Mouse (Mus musculus) macrophage (primary cell): ENCODE results near the gene Rgs17. TPM values are rescaled to one million over a fixed set of nuclear protein-coding genes. Genes with fewer than 3 reads are reported as not detected.

ENCODE experiments used
- H3K27ac ChIP-seq: fragments of 350-480 bp; formaldehyde crosslinking; 2 replicates; pipeline ENCODE4 v1.9.0; 2021
- H3K36me3 ChIP-seq: fragments of 350-480 bp; formaldehyde crosslinking; 2 replicates; pipeline ENCODE4 v1.9.0; 2021; ENCODE audit errors: inconsistent target
- H3K4me3 ChIP-seq: fragments of 350-480 bp; formaldehyde crosslinking; 2 replicates; pipeline ENCODE4 v1.9.0; 2021; ENCODE audit errors: inconsistent target
- H3K79me2 ChIP-seq: fragments of 350-480 bp; formaldehyde crosslinking; 2 replicates; pipeline ENCODE4 v1.9.0; 2021; ENCODE audit errors: inconsistent target
- WGBS: methylation state at CpG from one replicate; pipeline ENCODE4 v1.1.7; 2026; ENCODE audit warnings: inconsistent platforms; ENCODE audit not compliant: missing documents; 5-methylcytosine and 5-hydroxymethylcytosine counted together
- polyA plus RNA-seq: library from polyadenylated mRNA; stranded (reverse); fragments of 250-400 nt; gene quantifications from 3 replicates; pipeline ENCODE4 v1.2.4, GENCODE M21; 2018; ENCODE audit warnings: inconsistent platforms

Rgs17 gene
- polyA plus RNA-seq, 1 experiment from 2014 or later: not detected

DNA sequence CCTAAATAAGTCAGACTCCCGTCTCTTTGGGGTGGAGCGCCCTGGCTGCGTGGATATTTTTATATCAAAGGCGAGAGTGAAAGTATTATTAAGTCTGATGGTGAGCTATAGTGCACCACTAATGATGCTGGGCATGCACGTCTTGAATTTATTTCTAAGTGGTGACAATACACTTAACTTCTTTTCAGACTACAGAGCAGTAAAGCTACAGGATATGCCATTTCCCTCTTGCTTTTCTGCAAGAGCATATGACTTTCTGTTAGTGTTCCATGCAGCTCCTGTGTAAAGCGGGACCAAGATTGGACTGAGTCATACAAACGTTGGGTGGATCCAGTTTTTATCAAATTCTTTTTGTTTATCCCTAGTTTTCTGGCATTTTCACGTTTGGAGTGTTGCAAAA lies 115.8 kb downstream of the Rgs17 start:
- 5% methylated on average over 8 of the region's 8 CpGs for WGBS
- peak overlapping the region; percentile 31 for H3K4me3 ChIP-seq
- no peaks in the 10 kb centered on the region for H3K36me3 ChIP-seq
- H3K79me2 ChIP-seq: peaks cover 38% of the 10 kb centered on the region
- H3K27ac ChIP-seq: peak overlapping the region; percentile 88

DNA sequence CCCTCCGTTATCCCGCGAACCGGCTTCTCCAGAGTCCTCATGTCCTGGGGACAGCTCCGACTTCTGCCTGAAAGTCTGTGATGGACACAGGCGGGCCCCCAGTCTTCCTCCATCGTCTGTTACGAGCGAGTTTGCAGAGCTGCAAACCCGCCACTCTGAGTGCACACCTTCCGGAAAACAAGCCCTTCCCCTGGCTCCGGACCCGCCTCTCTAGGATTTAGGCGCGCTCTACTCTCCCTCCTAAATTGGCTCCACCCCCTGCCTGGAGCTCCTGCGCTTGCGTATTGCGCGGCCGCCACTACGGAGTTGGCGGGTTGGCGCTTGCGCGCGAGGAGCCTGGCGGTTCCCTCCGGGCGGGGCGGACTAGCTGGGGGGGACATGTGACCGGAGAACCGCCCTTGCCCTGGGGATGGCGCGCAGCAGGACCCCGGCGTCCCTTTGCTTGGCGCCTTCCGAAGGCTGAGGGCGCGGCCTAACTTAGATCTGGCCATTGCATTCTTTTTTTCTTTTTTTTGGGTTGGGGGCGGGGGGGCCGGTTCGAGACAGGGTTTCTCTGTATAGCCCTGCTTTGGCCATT lies 116.4 kb downstream of the Rgs17 start:
- peak overlapping the region; percentile 78 for H3K4me3 ChIP-seq
- peak overlapping the region; percentile 88 for H3K27ac ChIP-seq
- no peaks in the 10 kb centered on the region for H3K36me3 ChIP-seq
- WGBS: under 1% methylated on average over 42 of the region's 43 CpGs
- H3K79me2 ChIP-seq: peaks cover 44% of the 10 kb centered on the region

DNA sequence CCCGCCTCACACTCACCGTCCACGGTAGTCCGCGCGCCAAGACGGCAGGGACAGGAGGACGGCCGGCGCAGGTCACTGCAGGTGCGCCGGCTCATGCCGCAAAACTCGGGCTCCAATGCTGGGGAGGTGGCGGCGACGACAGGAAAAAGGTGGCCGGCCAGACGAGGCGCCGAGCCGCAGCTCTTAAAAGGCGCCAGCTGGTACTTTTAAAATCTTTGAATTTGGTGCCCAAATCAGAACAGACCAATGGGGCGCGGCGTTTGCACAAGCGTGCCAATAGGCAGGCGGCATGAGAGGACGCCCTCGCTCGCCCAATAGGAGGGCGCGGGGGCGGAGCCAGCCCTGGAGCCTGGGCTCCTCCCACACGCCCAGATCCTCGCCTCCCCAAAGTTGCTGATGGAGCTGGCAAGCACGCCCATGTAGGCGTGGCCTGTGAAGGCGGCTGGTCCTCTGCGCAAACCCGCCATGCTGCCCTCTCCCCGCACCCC lies 116.9 kb downstream of the Rgs17 start, which contains the start of gene Fbxo5:
Gene Fbxo5 (minus strand): TSS at position 358 of the 488 bp plus-strand sequence.
- Histone ChIP-seq H3K79me2 (peaks cover 49% of the 10 kb centered on the region), H3K4me3 (peak within 1 kb of the TSS; percentile 78), H3K27ac (peak within 1 kb of the TSS; percentile 88), H3K36me3 (no peaks in the 10 kb centered on the region)
- under 1% methylated on average over 42 of the region's 42 CpGs for WGBS

DNA sequence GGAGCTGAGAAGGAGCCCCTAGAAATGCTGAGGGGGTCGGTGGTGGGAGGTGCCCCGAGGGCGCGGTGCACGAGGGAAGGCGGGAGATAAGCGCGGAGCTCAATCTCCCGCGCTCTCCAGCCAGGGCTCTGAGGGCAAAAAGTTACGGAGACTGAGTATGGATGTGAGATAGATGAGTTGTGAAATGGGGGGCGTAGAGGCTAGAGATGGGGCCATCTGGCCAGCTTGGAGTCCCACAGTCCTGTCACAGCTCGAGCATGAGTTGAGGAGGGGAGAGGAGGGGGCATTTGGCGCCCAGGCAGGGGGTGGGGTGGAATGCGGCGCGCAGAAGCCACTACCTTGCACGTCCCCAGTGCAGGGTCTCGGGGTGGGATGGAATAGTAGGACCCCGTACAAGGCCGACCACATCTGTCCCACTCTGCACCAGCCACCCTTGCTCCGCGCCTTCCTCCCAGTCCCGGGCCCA lies 117.5 kb downstream of the Rgs17 start:
- peak overlapping the region; percentile 78 for H3K4me3 ChIP-seq
- H3K79me2 ChIP-seq: peaks cover 55% of the 10 kb centered on the region
- no peaks in the 10 kb centered on the region for H3K36me3 ChIP-seq
- H3K27ac ChIP-seq: peak overlapping the region; percentile 74
- WGBS: 0% methylated on average over 24 of the region's 24 CpGs

DNA sequence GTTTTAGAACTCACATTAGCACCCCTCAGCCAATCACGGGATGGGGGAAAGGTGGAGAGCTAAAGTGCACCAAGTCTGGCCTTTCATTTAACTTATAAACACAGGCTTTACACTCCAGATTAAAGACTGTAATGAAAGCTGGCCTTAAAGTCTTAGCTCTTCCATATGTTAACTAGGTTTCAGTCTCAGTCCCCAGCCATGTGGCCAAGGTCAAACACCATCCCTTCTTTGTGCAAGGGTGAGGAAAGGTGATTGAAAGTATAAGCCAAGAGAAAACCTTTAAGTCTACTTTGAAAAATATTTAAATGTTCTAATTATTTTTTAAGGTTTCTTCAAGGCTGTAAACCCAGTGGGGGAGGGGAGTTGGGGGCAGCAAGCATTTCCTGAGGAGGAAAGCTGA lies 118.5 kb downstream of the Rgs17 start:
- H3K27ac ChIP-seq: peak overlapping the region; percentile 74; the same call in 1 of the 2 replicates
- peaks cover 56% of the 10 kb centered on the region for H3K79me2 ChIP-seq
- H3K36me3 ChIP-seq: no peaks in the 10 kb centered on the region
- 40% methylated on average over 1 of the region's 1 CpGs for WGBS
- peak overlapping the region; percentile 78 for H3K4me3 ChIP-seq

DNA sequence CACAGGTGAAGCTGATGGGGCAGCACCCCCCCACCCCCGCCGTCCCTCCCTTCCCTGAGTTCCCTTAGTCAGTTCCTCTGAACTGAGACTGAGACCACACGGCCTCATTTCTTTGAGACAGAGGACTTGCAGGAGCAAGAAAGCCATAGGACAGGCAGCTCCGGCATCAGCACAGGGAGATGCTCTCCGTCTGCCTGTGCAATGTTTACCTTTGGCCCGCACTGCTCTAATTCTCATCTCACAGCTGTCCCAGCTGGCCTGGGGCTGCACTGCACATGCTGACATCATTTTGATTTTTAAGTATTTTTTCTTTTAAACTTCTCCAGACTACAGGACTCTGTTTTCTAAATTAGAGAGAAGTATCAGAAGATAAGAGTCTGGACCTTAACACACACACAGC lies 119.3 kb downstream of the Rgs17 start:
- H3K4me3 ChIP-seq: peak overlapping the region; percentile 78
- H3K36me3 ChIP-seq: 0 out of 2 replicates have a peak, but pooled peaks cover 3% of the 10 kb centered on the region

DNA sequence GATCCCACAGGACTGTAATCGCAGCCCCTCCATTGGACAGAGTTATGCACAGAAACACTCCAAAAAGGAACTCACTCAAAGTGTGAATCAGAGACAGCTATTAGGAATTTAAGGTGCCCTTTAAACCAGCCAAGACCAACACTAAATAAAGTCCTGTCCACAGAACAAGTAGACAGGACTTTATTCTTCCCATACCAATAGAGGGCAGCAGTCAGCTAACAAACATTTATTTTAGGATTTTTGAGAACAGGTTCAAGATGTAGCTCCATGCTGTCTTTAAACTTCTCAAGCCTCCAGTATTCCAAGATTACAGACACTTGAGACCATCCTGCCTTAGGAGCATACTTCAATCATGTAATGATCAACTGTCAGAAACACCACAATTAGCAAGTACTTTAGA lies 121.7 kb downstream of the Rgs17 start:
- Histone ChIP-seq H3K79me2 (peaks cover 56% of the 10 kb centered on the region), H3K27ac (no peak overlapping the region), H3K36me3 (0 out of 2 replicates have a peak, but pooled peaks cover 5% of the 10 kb centered on the region), H3K4me3 (no peak overlapping the region)
- WGBS: 100% methylated on average over 1 of the region's 1 CpGs

More for the DNA sequence above, 119.3 kb downstream of the Rgs17 start:
- peaks cover 56% of the 10 kb centered on the region for H3K79me2 ChIP-seq
- no peak overlapping the region for H3K27ac ChIP-seq
- WGBS: 24% methylated on average over 6 of the region's 6 CpGs

DNA sequence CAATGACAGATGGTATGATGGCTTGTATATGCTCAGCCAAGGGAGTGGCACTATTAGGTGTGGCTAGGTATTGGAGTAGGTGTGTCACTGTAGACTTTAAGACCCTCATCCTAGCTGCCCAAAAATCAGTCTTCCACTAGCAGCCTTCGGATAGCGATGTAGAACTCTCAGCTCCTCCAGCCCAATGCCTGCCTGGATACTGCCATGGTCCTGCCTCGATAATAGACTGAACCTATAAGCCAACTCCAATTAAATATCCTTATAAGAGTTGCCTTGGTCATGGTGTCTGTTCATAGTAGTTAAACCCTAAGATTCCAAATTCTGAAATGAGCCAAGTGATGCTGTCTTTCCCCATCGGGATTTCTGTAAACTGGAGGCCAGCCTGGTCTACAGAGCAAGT lies 124.1 kb downstream of the Rgs17 start:
- Histone ChIP-seq H3K4me3 (no peak overlapping the region), H3K36me3 (0 out of 2 replicates have a peak, but pooled peaks cover 5% of the 10 kb centered on the region), H3K27ac (no peak overlapping the region), H3K79me2 (peaks cover 34% of the 10 kb centered on the region)
- WGBS: 98% methylated on average over 4 of the region's 4 CpGs

DNA sequence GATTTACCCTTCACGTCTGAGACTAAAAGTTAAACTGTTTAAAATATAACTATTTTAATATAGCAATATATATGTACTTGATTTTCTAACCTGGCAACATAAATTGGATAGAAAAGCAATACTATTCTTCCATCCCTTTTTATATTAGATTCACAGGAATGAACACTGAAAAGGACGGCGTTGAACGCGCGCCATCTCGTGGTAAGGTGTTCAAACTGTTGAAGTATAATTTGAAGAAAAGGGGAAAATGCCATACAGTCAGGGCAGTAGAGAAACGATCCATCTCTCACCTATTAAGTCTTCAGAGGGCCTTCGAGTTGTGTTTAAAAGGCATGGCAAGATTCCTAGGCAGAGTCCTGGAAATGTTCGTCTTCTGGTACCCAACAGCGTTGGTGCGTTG lies 131.5 kb downstream of the Rgs17 start:
- 19% methylated on average over 9 of the region's 12 CpGs for WGBS

DNA sequence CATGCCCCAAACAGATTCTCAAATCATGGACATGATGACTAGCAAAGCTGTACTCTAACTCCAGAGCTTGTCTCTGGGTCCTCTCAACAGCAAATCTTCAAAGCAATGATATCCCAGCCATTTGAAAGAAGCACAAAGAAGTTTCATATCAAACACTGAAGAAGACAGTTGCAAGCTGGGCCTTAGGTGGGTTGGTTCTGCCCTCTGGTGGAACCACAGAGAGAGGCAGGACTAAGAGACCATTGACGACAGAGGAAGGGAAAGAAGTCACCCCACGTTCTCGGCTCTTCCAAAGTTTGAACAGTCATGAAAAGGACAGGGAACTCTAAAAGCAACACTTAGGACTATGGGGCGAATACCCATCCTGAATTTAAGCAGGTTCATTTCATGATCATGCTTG lies 135.3 kb downstream of the Rgs17 start:
- 14% methylated on average over 4 of the region's 4 CpGs for WGBS

More for the DNA sequence above, 131.5 kb downstream of the Rgs17 start:
- H3K79me2 ChIP-seq: no peaks in the 10 kb centered on the region
- no peaks in the 10 kb centered on the region for H3K36me3 ChIP-seq
- no peak overlapping the region for H3K4me3 ChIP-seq
- H3K27ac ChIP-seq: no peak overlapping the region

More for the DNA sequence above, 135.3 kb downstream of the Rgs17 start:
- no peaks in the 10 kb centered on the region for H3K79me2 ChIP-seq
- no peak overlapping the region for H3K4me3 ChIP-seq
- no peaks in the 10 kb centered on the region for H3K36me3 ChIP-seq
- H3K27ac ChIP-seq: no peak overlapping the region

Other genes with a start within 250 kb of the Rgs17 start
- gene Fbxo5, start 116.8 kb downstream of the Rgs17 start, polyA plus RNA-seq: 2.5 to 10.0 TPM (median 6.6 TPM) in 3 replicates
- gene Mtrf1l, start 98.5 kb downstream of the Rgs17 start, polyA plus RNA-seq: 3.7 to 8.9 TPM (median 7.3 TPM) in 3 replicates